Mouse (Mus musculus) hindbrain, postnatal 0 days (tissue): ENCODE data around the gene Tssk2. TPM values are rescaled to one million over a fixed set of nuclear protein-coding genes. Genes with fewer than 3 reads are reported as not detected.
A peak's percentile ranks its signal among the peaks of the same experiment; 100 is the strongest.

Experiments
- ATAC-seq: fragments of 200-750 bp; cut with Nextera tagmentation; 2 replicates; pipeline ENCODE4 v1.8.0; 2017; ENCODE audit warnings: mild to moderate bottlenecking, moderate TSS enrichment, moderate library complexity
- DNase-seq: peaks from one replicate; pipeline ENCODE4 v3.0.0-alpha.2; 2015; ENCODE audit warnings: low spot score
- H3K27ac ChIP-seq: fragments of 300-500 bp; sonication (generic); 2 replicates; pipeline ENCODE4 v1.5.1; 2014; ENCODE audit warnings: mild to moderate bottlenecking
- H3K27me3 ChIP-seq: fragments of 300-500 bp; sonication (generic); 2 replicates; pipeline ENCODE4 v1.6.1; 2014; ENCODE audit warnings: low read length, mixed read lengths; ENCODE audit not compliant: insufficient read depth
- H3K36me3 ChIP-seq: fragments of 300-500 bp; sonication (generic); 2 replicates; pipeline ENCODE4 v1.6.1; 2014; ENCODE audit warnings: low read length, mixed read lengths; ENCODE audit not compliant: insufficient read depth
- H3K4me1 ChIP-seq: fragments of 300-500 bp; sonication (generic); 2 replicates; pipeline ENCODE4 v1.6.1; 2014; ENCODE audit warnings: antibody characterized with exemption, low read length, mixed read lengths; ENCODE audit not compliant: insufficient read depth
- H3K4me2 ChIP-seq: fragments of 300-500 bp; sonication (generic); 2 replicates; pipeline ENCODE4 v1.6.1; 2014; ENCODE audit warnings: low read depth, mild to moderate bottlenecking, low read length, moderate library complexity, mixed read lengths
- H3K4me3 ChIP-seq: fragments of 300-500 bp; sonication (generic); 2 replicates; pipeline ENCODE4 v1.5.1; 2014; ENCODE audit warnings: low read length
- H3K9ac ChIP-seq: fragments of 300-500 bp; sonication (generic); replicated peaks from 2 replicates; pipeline ENCODE4 v1.6.1; 2014; ENCODE audit warnings: mild to moderate bottlenecking, low read length, moderate library complexity, mixed read lengths
- H3K9me3 ChIP-seq: fragments of 300-500 bp; sonication (generic); 2 replicates; pipeline ENCODE4 v1.6.1; 2016; ENCODE audit warnings: low read length, mixed read lengths
- CTCF ChIP-seq: IDR thresholded peaks from 2 replicates; pipeline ENCODE4 v1.5.1; 2016; ENCODE audit warnings: antibody characterized with exemption, control low read depth, low read depth
- WGBS: fragments of 180-500 bp; shearing (Covaris S2); extraction: QIAGEN DNeasy Blood & Tissue Kit; methylation state at CpG from one replicate; pipeline ENCODE4 v1.1.7; 2014; 5-methylcytosine and 5-hydroxymethylcytosine counted together
- polyA plus RNA-seq: library from polyadenylated mRNA; unstranded; fragments of >200 nt; fragmentation: Nextera tagmentation; extraction: Ambion mirVana; gene quantifications from 2 replicates; pipeline ENCODE4 v1.2.1, GENCODE M21; 2015
- total RNA-seq: library from RNA; depleted of rRNA; stranded (reverse); fragments of >200 nt; gene quantifications from 2 replicates; pipeline ENCODE4 v1.2.3, GENCODE M21; 2014; rRNA removed

The Tssk2 gene
- total and polyA plus RNA-seq, 2 experiments from 2014 or later = not detected

DNA sequence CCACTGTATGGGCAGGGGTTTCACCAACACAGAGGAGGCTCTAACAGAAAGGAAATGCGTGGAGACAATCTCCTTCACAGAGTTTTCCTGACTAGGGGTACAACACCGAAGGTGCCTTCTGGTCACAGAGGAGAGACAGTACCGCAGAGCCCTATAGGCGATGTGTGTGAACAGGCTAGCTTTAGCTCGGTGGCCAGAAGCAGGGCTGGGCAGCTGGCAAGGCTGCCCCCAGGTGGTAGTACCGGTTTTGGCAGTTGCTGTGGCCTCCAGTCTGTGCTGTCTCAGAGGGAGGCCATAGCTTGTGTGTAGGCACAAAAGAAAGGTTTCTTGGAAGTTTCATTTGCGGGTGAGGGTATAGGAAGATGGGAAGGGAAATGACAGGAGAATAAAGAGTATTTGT is 40.4 kb downstream of the Tssk2 start:
- Histone ChIP-seq H3K4me3 (no peak overlapping the region), H3K36me3 (no peaks in the 10 kb centered on the region), H3K4me2 (0 out of 2 replicates have a peak overlapping the region, but pooled peaks have one; percentile 11), H3K4me1 (no peaks in the 10 kb centered on the region), H3K9me3 (no peaks in the 10 kb centered on the region), H3K9ac (no peak overlapping the region), H3K27me3 (0 out of 2 replicates have a peak, but pooled peaks cover 4% of the 10 kb centered on the region), H3K27ac (no peak overlapping the region)
- ATAC-seq (peak; percentile 86), DNase-seq (peak; percentile 72)
- TF ChIP-seq CTCF = peak; percentile 73
- WGBS = 6% methylated on average over 7 of the region's 7 CpGs

DNA sequence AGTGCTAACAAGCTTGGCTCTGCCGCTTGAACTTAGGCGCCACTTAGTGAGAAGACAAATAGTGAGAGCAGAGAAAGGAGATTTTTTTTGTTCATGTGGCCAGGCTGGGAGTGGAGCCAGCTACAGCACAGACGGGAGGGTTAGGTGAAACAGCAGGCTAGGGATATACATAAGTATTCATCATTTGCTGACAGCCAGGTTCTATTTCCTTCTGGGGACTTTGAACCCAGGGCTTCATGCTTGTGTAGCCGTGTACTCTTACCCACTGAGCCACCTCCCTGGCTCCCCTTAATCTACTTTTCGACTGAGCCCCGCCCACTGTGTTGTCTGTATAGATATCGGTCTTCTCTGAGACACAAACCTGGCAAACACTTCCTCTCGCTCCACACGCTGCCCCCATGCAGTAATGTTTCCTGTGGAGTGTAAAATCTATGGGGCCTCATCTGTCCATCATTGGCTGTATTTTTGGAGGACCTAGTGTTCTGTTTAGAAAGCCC is 40.9 kb downstream of the Tssk2 start:
- H3K4me2 ChIP-seq = 0 out of 2 replicates have a peak overlapping the region, but pooled peaks have one; percentile 11
- WGBS = 31% methylated on average over 9 of the region's 9 CpGs
- no peak overlapping the region for H3K27ac ChIP-seq
- no peaks in the 10 kb centered on the region for H3K36me3 ChIP-seq
- H3K4me1 ChIP-seq = no peaks in the 10 kb centered on the region
- ATAC-seq (no peak; the same call in 1 of the 2 replicates), DNase-seq (no peak)
- H3K9ac ChIP-seq = no peak overlapping the region
- TF ChIP-seq CTCF = no peak
- H3K27me3 ChIP-seq = 0 out of 2 replicates have a peak, but pooled peaks cover 4% of the 10 kb centered on the region
- H3K9me3 ChIP-seq = no peaks in the 10 kb centered on the region
- H3K4me3 ChIP-seq = no peak overlapping the region

- Histone ChIP-seq H3K9me3 (no peaks in the 10 kb centered on the region), H3K36me3 (no peaks in the 10 kb centered on the region), H3K9ac (no peak overlapping the region), H3K27me3 (no peaks in the 10 kb centered on the region), H3K27ac (no peak overlapping the region), H3K4me1 (no peaks in the 10 kb centered on the region), H3K4me2 (no peak overlapping the region), H3K4me3 (no peak overlapping the region)
- ATAC-seq (no peak), DNase-seq (no peak)
- WGBS = 70% methylated on average over 8 of the region's 8 CpGs
- no peak for TF ChIP-seq CTCF
Measured at GRCm38 (mm10) chr16:17943466-17943865, 45.0 kb downstream of the Tssk2 start.

GRCm38 (mm10) chr16:17945081-17945831 is 46.8 kb downstream of the Tssk2 start:
- no peak for TF ChIP-seq CTCF
- Histone ChIP-seq H3K9ac (no peak overlapping the region), H3K4me3 (no peak overlapping the region), H3K27ac (no peak overlapping the region), H3K27me3 (no peaks in the 10 kb centered on the region), H3K4me2 (no peak overlapping the region), H3K4me1 (no peaks in the 10 kb centered on the region), H3K36me3 (no peaks in the 10 kb centered on the region), H3K9me3 (no peaks in the 10 kb centered on the region)
- DNase-seq (no peak), ATAC-seq (no peak)
- WGBS = 57% methylated on average over 7 of the region's 7 CpGs

DNA sequence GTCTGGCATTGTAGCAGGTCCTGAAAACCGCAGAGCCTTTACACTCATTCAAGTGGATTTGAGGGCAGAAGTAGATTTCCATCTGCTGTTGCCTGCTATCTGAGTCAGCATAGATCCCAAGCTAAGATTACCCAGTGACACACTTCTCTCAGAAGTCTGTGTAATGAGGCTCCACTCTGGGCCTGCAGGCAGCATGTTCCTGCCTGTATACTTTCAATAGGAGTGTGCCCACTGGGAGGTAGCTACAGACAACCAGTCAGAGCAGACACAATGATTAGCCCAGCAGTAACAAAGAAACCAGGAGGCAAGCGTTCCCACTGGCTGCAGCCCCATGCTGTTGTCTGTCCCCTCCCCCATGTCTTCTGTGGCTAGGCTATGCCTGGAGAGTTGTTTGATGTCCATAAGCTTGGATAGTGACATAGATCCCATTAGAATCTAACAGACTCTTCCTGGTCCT is 51.0 kb downstream of the Tssk2 start:
- no peak overlapping the region for H3K4me2 ChIP-seq
- DNase-seq (peak; percentile 19), ATAC-seq (peak; percentile 76)
- H3K4me1 ChIP-seq = no peaks in the 10 kb centered on the region
- no peaks in the 10 kb centered on the region for H3K27me3 ChIP-seq
- H3K9ac ChIP-seq = no peak overlapping the region
- WGBS = 15% methylated on average over 2 of the region's 2 CpGs
- no peak for TF ChIP-seq CTCF
- H3K36me3 ChIP-seq = no peaks in the 10 kb centered on the region
- H3K9me3 ChIP-seq = no peaks in the 10 kb centered on the region
- no peak overlapping the region for H3K4me3 ChIP-seq
- H3K27ac ChIP-seq = no peak overlapping the region

Other genes starting within 250 kb of the Tssk2 start
- 47.5 and 66.1 TPM in 2 replicates for gene Med15, start 165.7 kb upstream of the Tssk2 start, total RNA-seq
- gene Med15, start 165.7 kb upstream of the Tssk2 start, polyA plus RNA-seq = 33.8 and 39.2 TPM in 2 replicates
- 176 and 190 TPM in 2 replicates for gene Klhl22, start 139.0 kb upstream of the Tssk2 start, total RNA-seq
- gene Klhl22, start 139.0 kb upstream of the Tssk2 start, polyA plus RNA-seq = 69.6 and 80.5 TPM in 2 replicates
- 15.5 and 15.6 TPM in 2 replicates for gene Scarf2, start 101.4 kb upstream of the Tssk2 start, total RNA-seq
- 2.0 and 2.3 TPM in 2 replicates for gene Scarf2, start 101.4 kb upstream of the Tssk2 start, polyA plus RNA-seq
- 6.1 and 9.1 TPM in 2 replicates for gene B830017H08Rik, start 65.5 kb upstream of the Tssk2 start, total RNA-seq
- 6.3 and 6.4 TPM in 2 replicates for gene B830017H08Rik, start 65.5 kb upstream of the Tssk2 start, polyA plus RNA-seq
- gene Car15, start 60.3 kb upstream of the Tssk2 start, total RNA-seq = 3.3 and 7.0 TPM in 2 replicates
- gene Car15, start 60.3 kb upstream of the Tssk2 start, polyA plus RNA-seq = 1.9 TPM in 2 replicates
- gene Gm20518, start 7.0 kb upstream of the Tssk2 start, total RNA-seq = 0.42 and 1.3 TPM in 2 replicates
- 0.11 and 0.20 TPM in 2 replicates for gene Gm20518, start 7.0 kb upstream of the Tssk2 start, polyA plus RNA-seq
- gene Tssk1, start 4.4 kb upstream of the Tssk2 start, total RNA-seq = 0.29 TPM in 1 of 2 replicates, not detected in the other
- 0.04 TPM in 1 of 2 replicates, not detected in the other for gene Tssk1, start 4.4 kb upstream of the Tssk2 start, polyA plus RNA-seq
- 181 and 199 TPM in 2 replicates for gene Dgcr2, start 75 bp upstream of the Tssk2 start, total RNA-seq
- 83.0 and 88.8 TPM in 2 replicates for gene Dgcr2, start 75 bp upstream of the Tssk2 start, polyA plus RNA-seq
- 37.7 and 46.3 TPM in 2 replicates for gene Ess2, start 12.7 kb downstream of the Tssk2 start, total RNA-seq
- gene Ess2, start 12.7 kb downstream of the Tssk2 start, polyA plus RNA-seq = 38.8 and 40.8 TPM in 2 replicates
- 0.21 and 0.61 TPM in 2 replicates for gene Gsc2, start 16.4 kb downstream of the Tssk2 start, total RNA-seq
- 0.76 and 1.0 TPM in 2 replicates for gene Gsc2, start 16.4 kb downstream of the Tssk2 start, polyA plus RNA-seq
- 228 and 230 TPM in 2 replicates for gene Slc25a1, start 29.6 kb downstream of the Tssk2 start, total RNA-seq
- 150 and 151 TPM in 2 replicates for gene Slc25a1, start 29.6 kb downstream of the Tssk2 start, polyA plus RNA-seq
- not detected in 2 replicates for gene Vpreb2, start 81.8 kb downstream of the Tssk2 start, total RNA-seq
- gene Vpreb2, start 81.8 kb downstream of the Tssk2 start, polyA plus RNA-seq = not detected in 2 replicates
- 59.5 and 74.4 TPM in 2 replicates for gene Dgcr6, start 154.2 kb downstream of the Tssk2 start, total RNA-seq
- gene Dgcr6, start 154.2 kb downstream of the Tssk2 start, polyA plus RNA-seq = 169 and 173 TPM in 2 replicates
- gene Prodh, start 191.6 kb downstream of the Tssk2 start, total RNA-seq = 10.6 and 16.7 TPM in 2 replicates
- gene Prodh, start 191.6 kb downstream of the Tssk2 start, polyA plus RNA-seq = 7.4 and 8.7 TPM in 2 replicates
- gene Rtn4r, start 229.0 kb downstream of the Tssk2 start, total RNA-seq = 38.2 and 55.7 TPM in 2 replicates
- gene Rtn4r, start 229.0 kb downstream of the Tssk2 start, polyA plus RNA-seq = 20.4 and 23.1 TPM in 2 replicates